Mouse (Mus musculus) subcutaneous adipose tissue, adult 2 months (tissue): ENCODE measurements around the gene Trip6. TPM values are rescaled to one million over a fixed set of nuclear protein-coding genes. Genes with fewer than 3 reads are reported as not detected.

Experiments used
- polyA plus RNA-seq: library from polyadenylated mRNA; depleted of rRNA; stranded (reverse); fragments of >200 nt; gene quantifications from 2 replicates; pipeline ENCODE4 v1.2.3, GENCODE M21; 2012; ENCODE audit warnings: low replicate concordance; rRNA removed

Trip6 gene
- polyA plus RNA-seq = 58.7 and 109 TPM in 2 replicates

GRCm38 (mm10) chr5:137314193-137315083 lies at the start of gene Trip6:
Trip6 (minus strand) TSS chr5:137314404.

DNA sequence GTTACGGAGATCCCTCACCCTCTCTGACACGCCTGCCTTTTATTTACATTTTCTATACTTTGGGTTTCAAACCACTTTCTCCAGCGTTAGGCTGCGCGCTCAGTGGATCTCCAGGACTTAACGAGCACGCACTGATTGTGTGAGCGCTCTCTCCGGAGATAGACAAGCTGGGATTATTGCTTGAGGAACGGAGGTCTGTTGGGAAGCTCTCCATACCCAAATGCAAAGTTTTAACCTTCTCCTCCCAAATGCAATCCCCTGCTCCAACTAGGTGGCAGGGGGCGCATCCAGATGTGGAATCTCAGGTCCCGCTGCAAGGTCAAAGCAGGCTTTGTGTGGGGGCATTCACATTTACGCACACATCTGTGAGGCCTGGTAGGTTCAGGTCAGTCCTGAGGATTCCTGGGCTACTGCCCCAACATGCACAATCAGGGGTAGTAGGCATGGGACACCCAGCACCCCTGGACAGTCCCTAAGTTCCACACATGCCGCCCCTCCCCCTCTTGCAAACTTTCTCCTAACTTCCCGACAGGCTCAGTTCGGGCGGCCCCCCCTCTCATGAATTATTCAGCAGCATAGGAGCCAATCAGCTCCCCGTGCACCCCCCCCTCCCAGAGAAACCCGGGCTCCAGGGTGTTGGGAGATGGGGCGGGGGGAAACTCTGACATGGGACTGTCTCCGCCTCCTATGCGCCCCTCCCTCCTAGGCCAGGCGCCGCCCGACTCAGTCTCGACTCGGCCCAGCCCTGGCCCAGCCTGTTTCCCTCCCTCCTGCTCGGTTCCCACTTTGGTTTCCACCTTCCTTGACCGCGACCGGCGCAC lies 35.4 kb upstream of the Trip6 start, which contains the start of gene Ephb4:
Gene Ephb4, plus strand, starts transcription at position 726 of the 821 bp plus-strand sequence.

GRCm38 (mm10) chr5:137333512-137334174 lies 19.4 kb upstream of the Trip6 start, which contains the start of gene Slc12a9:
Slc12a9 (minus strand) TSS chr5:137333597.

GRCm38 (mm10) chr5:137307071-137307912 lies 6.9 kb downstream of the Trip6 start, which contains the start of gene Srrt:
Srrt (minus strand) TSS chr5:137307674.

GRCm38 (mm10) chr5:137293839-137294743 lies 20.1 kb downstream of the Trip6 start, which contains the start of gene Ufsp1:
Ufsp1 (plus strand) TSS chr5:137294629.

GRCm38 (mm10) chr5:137287032-137287952 lies 26.9 kb downstream of the Trip6 start, which contains the start of gene Ache:
Ache (plus strand) TSS chr5:137287519.

Other genes with a start within 250 kb of the Trip6 start
- 7.5 and 24.0 TPM in 2 replicates for gene Serpine1, start 242.1 kb downstream of the Trip6 start, polyA plus RNA-seq
- 11.1 and 20.5 TPM in 2 replicates for gene Trim56, start 198.2 kb downstream of the Trip6 start, polyA plus RNA-seq
- 0.19 TPM in 1 of 2 replicates, not detected in the other for gene Muc3, start 165.1 kb downstream of the Trip6 start, polyA plus RNA-seq
- gene Muc3a, start 102.0 kb downstream of the Trip6 start, polyA plus RNA-seq = 0.91 and 2.0 TPM in 2 replicates
- gene Ache, start 26.9 kb downstream of the Trip6 start, polyA plus RNA-seq = 2.0 and 2.2 TPM in 2 replicates
- gene Ufsp1, start 19.8 kb downstream of the Trip6 start, polyA plus RNA-seq = 10.1 TPM in 2 replicates
- gene Srrt, start 6.7 kb downstream of the Trip6 start, polyA plus RNA-seq = 95.3 and 209 TPM in 2 replicates
- gene Slc12a9, start 19.2 kb upstream of the Trip6 start, polyA plus RNA-seq = 19.7 and 28.1 TPM in 2 replicates
- 51.9 and 77.0 TPM in 2 replicates for gene Ephb4, start 35.7 kb upstream of the Trip6 start, polyA plus RNA-seq
- 0.19 and 0.31 TPM in 2 replicates for gene Zan, start 162.7 kb upstream of the Trip6 start, polyA plus RNA-seq
- gene Pop7, start 188.1 kb upstream of the Trip6 start, polyA plus RNA-seq = 36.0 and 53.4 TPM in 2 replicates
- 25.9 and 42.7 TPM in 2 replicates for gene Gigyf1, start 204.1 kb upstream of the Trip6 start, polyA plus RNA-seq
- not detected in 2 replicates for gene Epo, start 218.8 kb upstream of the Trip6 start, polyA plus RNA-seq
- gene Gnb2, start 219.1 kb upstream of the Trip6 start, polyA plus RNA-seq = 882 and 932 TPM in 2 replicates
- 0.14 and 1.6 TPM in 2 replicates for gene Actl6b, start 239.1 kb upstream of the Trip6 start, polyA plus RNA-seq